Mouse (Mus musculus) forebrain, embryonic 13.5 days (tissue): ENCODE results near the gene Erbb2. TPM values are rescaled to one million over a fixed set of nuclear protein-coding genes. Genes with fewer than 3 reads are reported as not detected.

Source experiments
- ATAC-seq: fragments of 200-750 bp; cut with Nextera tagmentation; 2 replicates; pipeline ENCODE4 v1.8.0; 2017
- H3K27ac ChIP-seq: fragments of 300-500 bp; sonication (generic); 2 replicates; pipeline ENCODE4 v1.5.1; 2015; ENCODE audit warnings: inconsistent platforms, mild to moderate bottlenecking, moderate library complexity
- H3K27me3 ChIP-seq: fragments of 300-500 bp; sonication (generic); 2 replicates; pipeline ENCODE4 v1.6.1; 2015; ENCODE audit warnings: mild to moderate bottlenecking, inconsistent platforms
- H3K36me3 ChIP-seq: fragments of 300-500 bp; sonication (generic); 2 replicates; pipeline ENCODE4 v1.6.1; 2015; ENCODE audit warnings: mild to moderate bottlenecking, inconsistent platforms; ENCODE audit not compliant: poor library complexity, severe bottlenecking
- H3K4me1 ChIP-seq: fragments of 300-500 bp; sonication (generic); 2 replicates; pipeline ENCODE4 v1.6.1; 2015; ENCODE audit warnings: inconsistent platforms
- H3K4me2 ChIP-seq: fragments of 300-500 bp; sonication (generic); 2 replicates; pipeline ENCODE4 v1.6.1; 2015; ENCODE audit warnings: inconsistent platforms, mild to moderate bottlenecking, moderate library complexity
- H3K4me3 ChIP-seq: fragments of 300-500 bp; sonication (generic); 2 replicates; pipeline ENCODE4 v1.5.1; 2015; ENCODE audit warnings: mild to moderate bottlenecking, inconsistent platforms
- H3K9ac ChIP-seq: fragments of 300-500 bp; sonication (generic); 2 replicates; pipeline ENCODE4 v1.6.1; 2015; ENCODE audit warnings: mild to moderate bottlenecking, inconsistent platforms
- H3K9me3 ChIP-seq: fragments of 300-500 bp; sonication (generic); replicated peaks from 2 replicates; pipeline ENCODE4 v1.6.1; 2016; ENCODE audit warnings: inconsistent platforms
- WGBS: fragments of 180-500 bp; shearing (Covaris S2); methylation state at CpG from one replicate; pipeline ENCODE4 v1.1.7; 2015; 5-methylcytosine and 5-hydroxymethylcytosine counted together
- polyA plus RNA-seq: library from polyadenylated mRNA; unstranded; fragments of >200 nt; fragmentation: Nextera tagmentation; extraction: Ambion mirVana; gene quantifications from 2 replicates; pipeline ENCODE4 v1.2.1, GENCODE M21; 2015

The Erbb2 gene
- polyA plus RNA-seq, 1 experiment from 2014 or later, result 6.7 TPM

DNA sequence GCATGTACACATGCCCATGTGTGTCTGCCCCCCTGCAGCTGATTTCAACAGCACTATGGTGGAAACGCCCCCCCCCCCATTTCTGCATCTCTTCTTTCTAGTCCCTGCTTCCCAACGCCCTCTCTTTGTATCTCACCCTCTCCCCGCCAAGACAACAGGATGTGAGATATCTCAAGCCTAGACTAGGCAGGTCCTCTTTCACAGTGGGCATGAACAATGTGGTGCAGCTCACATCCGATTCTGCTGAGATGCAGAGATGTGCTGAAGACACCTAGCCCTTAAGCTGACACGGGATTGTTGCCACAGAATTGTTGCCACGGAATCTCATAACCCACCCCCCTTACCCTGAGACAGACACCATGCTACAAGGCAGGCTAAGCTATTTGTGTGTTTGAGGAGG, 52.2 kb downstream of the Erbb2 start:
- Histone ChIP-seq H3K36me3 (no peaks in the 10 kb centered on the region), H3K27ac (no peak overlapping the region), H3K4me1 (no peaks in the 10 kb centered on the region), H3K4me2 (no peak overlapping the region), H3K9ac (no peak overlapping the region), H3K4me3 (no peak overlapping the region), H3K27me3 (peaks cover 31% of the 10 kb centered on the region), H3K9me3 (no peaks in the 10 kb centered on the region)
- ATAC-seq, result no peak
- whole genome bisulfite sequencing, result 84% methylated on average over 6 of the region's 6 CpGs

DNA sequence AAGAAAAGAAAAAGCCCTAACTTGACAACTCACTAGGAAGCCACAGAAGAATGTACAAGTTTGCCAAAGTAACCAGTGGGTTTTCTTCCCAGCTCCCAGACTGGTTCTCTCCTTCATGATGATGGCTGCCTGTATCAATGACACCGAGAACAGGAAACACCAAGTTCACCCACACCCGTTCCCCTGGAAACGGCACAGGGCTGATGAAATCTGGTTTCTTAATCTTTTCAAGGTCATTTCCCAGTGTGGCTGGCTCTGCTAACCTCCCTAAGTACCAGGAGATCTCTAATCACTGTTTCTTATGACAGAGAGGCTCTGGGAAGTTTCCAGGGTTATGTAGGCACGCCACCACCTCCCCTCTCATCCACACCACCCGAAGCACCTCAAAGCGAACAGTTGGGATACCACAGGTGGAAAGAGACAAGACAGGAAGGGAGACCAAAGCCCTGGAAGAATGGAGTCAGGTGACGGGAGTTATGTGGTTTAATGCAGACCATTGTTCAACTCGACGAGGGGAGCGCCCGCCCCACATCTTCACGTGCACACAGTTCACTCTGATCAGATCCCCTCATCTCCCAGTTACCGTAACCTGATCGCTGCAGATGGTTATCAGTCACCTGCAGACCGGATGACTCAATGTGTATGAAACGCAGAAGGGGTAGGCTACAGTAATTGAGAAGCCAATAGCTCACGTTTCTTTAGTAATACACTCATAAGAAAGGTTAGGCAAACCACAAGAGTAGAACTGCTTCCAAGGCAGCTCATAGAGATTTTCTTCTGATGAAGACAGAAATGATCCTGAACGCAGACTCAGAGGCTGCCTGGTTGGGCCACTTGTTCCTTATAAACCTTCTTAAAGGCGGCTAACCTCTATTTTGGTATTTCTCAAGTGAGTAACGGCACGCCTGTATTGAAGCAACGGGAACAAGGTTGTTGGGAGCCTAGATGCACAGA, 57.8 kb downstream of the Erbb2 start:
- ATAC-seq, result no peak
- no peaks in the 10 kb centered on the region for H3K36me3 ChIP-seq
- no peak overlapping the region for H3K4me2 ChIP-seq
- peaks cover 4% of the 10 kb centered on the region; the same call in 1 of the 2 replicates for H3K4me1 ChIP-seq
- H3K27me3 ChIP-seq, result 0 out of 2 replicates have a peak, but pooled peaks cover 3% of the 10 kb centered on the region
- no peak overlapping the region for H3K4me3 ChIP-seq
- no peak overlapping the region for H3K9ac ChIP-seq
- no peaks in the 10 kb centered on the region for H3K9me3 ChIP-seq
- H3K27ac ChIP-seq, result no peak overlapping the region
- WGBS, result 86% methylated on average over 22 of the region's 22 CpGs

DNA sequence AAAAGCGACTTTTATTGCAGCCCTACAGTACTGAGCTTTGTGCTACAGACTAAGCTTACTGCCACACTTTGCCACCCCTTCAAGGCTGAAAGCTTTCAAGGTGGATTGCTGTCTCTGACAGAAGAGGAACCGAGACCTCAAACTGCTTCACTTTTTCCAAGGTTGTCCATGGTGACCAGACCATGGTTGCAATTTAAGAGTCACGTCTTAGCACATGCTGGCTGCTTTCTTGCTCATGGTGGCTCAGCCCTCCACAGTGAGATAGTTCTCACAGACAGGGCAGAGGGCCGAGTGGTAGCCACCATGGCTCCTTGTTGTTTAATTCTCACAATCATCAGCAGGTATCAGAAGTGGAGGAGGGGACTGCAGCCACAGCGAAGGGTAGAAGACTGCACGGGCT, 58.5 kb downstream of the Erbb2 start:
- Histone ChIP-seq H3K36me3 (no peaks in the 10 kb centered on the region), H3K27ac (no peak overlapping the region), H3K9ac (no peak overlapping the region)

DNA sequence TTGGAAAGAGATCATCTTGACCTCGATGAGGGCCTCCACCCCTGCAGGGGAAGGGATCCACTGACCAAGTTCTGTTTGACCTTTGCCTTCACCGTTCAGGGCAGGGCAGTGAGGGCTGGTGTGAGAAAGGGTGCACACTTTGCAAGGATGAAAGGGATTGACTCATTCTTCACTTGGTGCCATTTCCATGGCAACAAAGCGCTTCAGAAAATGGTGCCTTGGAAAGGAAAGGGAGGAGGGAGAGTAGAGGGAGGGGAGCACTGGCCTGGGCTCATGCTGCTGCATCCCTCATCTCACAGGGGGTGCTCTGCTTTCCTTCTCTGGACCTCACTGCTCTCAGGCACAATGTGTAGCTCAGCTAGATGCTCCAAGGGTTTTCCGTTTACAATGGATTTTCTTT, 60.4 kb downstream of the Erbb2 start:
- no peak overlapping the region for H3K4me3 ChIP-seq
- peaks cover 4% of the 10 kb centered on the region; the same call in 1 of the 2 replicates for H3K4me1 ChIP-seq
- 0 out of 2 replicates have a peak, but pooled peaks cover 2% of the 10 kb centered on the region for H3K27me3 ChIP-seq
- ATAC-seq, result no peak
- H3K9me3 ChIP-seq, result no peaks in the 10 kb centered on the region
- no peak overlapping the region for H3K27ac ChIP-seq
- H3K9ac ChIP-seq, result no peak overlapping the region
- WGBS, result 39% methylated on average over 4 of the region's 4 CpGs
- H3K4me2 ChIP-seq, result no peak overlapping the region
- no peaks in the 10 kb centered on the region for H3K36me3 ChIP-seq

More for the DNA sequence above, 58.5 kb downstream of the Erbb2 start:
- Histone ChIP-seq H3K4me1 (peaks cover 4% of the 10 kb centered on the region; the same call in 1 of the 2 replicates), H3K27me3 (0 out of 2 replicates have a peak, but pooled peaks cover 3% of the 10 kb centered on the region), H3K9me3 (no peaks in the 10 kb centered on the region), H3K4me2 (no peak overlapping the region), H3K4me3 (no peak overlapping the region)
- 80% methylated on average over 6 of the region's 6 CpGs for WGBS
- no peak for ATAC-seq

DNA sequence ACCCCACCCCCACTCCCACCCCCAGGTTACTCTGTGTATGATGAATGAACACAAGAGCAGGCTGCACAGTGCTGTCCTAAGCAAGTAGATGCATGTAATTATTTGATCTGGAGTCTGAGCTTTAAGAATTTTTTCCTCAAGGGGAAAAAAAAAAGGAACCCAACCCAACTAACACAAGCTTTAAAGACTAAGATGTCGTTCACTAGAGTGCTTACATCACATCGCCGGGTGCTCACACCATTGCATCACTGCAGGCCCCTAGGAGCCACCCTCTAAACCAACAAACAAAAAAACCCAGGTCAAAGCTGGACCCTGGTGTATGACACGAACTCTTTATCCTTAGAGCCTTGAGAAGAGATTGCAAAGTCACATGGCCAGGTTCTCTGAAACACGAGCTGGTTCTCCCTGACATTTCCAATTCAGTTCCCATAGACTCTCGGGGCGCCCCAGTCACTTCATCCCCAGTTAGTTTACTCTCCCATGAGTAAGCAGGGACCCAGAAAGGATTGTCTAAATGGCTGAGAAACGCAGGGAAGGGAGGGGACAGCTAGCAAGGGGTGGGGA, 61.7 kb downstream of the Erbb2 start:
- 57% methylated on average over 8 of the region's 8 CpGs for WGBS
- peaks cover 4% of the 10 kb centered on the region; the same call in 1 of the 2 replicates for H3K4me1 ChIP-seq

DNA sequence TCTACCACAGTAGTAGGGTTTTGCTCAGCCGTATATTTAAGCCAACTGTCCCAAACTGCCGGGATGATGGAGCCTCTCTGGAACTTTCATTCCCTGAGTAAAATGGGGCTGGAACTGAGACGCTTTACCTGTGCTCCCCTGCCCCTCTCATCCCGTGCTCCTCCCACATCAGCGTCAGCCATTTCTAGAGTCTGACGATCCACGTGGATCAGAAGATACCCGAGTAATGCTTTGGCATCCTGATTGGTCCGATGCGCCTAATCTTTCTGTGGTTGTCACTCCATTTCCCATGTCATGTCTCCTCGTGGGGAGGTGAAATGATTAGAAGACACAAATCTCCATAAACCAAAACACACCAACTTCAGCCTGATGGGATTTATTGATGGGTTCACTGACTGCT, 62.7 kb downstream of the Erbb2 start:
- Histone ChIP-seq H3K36me3 (no peaks in the 10 kb centered on the region), H3K9ac (no peak overlapping the region), H3K4me2 (no peak overlapping the region), H3K4me3 (no peak overlapping the region), H3K4me1 (peaks cover 4% of the 10 kb centered on the region; the same call in 1 of the 2 replicates), H3K27ac (no peak overlapping the region), H3K27me3 (no peaks in the 10 kb centered on the region), H3K9me3 (no peaks in the 10 kb centered on the region)
- WGBS, result 89% methylated on average over 11 of the region's 11 CpGs
- no peak for ATAC-seq

More for the DNA sequence above, 61.7 kb downstream of the Erbb2 start:
- Histone ChIP-seq H3K9me3 (no peaks in the 10 kb centered on the region), H3K27ac (no peak overlapping the region), H3K4me2 (no peak overlapping the region), H3K27me3 (no peaks in the 10 kb centered on the region), H3K4me3 (no peak overlapping the region), H3K36me3 (no peaks in the 10 kb centered on the region), H3K9ac (no peak overlapping the region)
- no peak for ATAC-seq

DNA sequence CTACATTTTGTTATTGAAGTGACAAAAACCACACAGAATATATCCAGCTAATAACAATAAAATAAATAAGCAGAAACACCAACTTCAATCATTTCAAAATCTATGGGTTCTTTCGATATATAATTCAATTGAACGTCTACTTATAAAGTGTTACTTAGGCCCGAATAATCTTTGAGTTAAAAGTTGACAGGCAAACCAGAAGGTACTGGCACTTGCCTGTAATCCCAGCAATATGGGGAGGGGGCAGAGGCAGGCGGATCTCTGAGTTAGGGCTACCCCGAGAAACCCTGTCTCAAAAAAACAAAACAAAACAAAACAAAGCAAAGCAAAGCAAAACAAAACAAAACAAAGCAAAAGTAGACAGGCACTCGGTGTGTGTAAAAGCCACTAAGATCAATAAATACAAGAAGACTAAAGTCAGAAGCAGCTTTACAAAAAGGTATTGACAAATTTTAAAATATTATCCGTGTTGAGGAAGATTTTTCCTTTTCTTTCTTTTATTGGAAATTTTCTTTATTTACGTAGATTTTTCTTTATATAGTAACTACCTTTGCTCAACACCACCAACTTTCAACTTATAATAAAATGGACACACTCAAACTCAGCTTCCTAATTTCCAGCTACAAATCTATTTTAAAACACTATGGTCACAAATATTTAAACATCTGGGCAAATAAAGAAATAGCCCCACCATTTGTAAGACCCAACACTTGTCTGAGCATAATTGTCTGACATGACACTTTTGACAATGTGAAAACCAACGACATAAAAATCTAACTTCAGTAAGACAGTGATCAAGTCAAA, 63.6 kb downstream of the Erbb2 start:
- H3K4me1 ChIP-seq, result peaks cover 4% of the 10 kb centered on the region; the same call in 1 of the 2 replicates
- no peak overlapping the region for H3K4me3 ChIP-seq
- H3K27ac ChIP-seq, result no peak overlapping the region
- H3K9ac ChIP-seq, result no peak overlapping the region
- no peak overlapping the region for H3K4me2 ChIP-seq
- H3K9me3 ChIP-seq, result no peaks in the 10 kb centered on the region
- no peak for ATAC-seq
- H3K36me3 ChIP-seq, result no peaks in the 10 kb centered on the region
- WGBS, result 88% methylated on average over 9 of the region's 9 CpGs
- H3K27me3 ChIP-seq, result no peaks in the 10 kb centered on the region

DNA sequence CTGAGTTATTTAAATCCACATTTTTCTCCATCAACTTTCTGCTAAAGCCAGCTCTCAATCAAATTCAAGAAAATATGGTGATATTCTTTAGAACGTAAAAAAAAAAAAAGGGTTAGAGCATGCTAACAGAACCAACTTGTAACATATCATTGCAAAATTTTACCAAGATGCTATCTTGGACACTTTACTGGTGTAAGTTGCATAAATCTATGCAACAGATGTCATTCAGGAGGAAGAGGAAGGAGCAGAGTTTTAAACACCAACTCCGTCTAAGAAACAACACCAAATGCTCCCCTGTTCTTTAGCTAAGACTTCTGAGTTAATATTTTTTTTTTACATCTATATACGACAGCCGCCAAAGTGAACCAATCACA, 64.2 kb downstream of the Erbb2 start:
- H3K36me3 ChIP-seq, result no peaks in the 10 kb centered on the region
- H3K27me3 ChIP-seq, result no peaks in the 10 kb centered on the region
- no peak overlapping the region for H3K4me3 ChIP-seq
- 93% methylated on average over 4 of the region's 4 CpGs for WGBS
- no peaks in the 10 kb centered on the region for H3K9me3 ChIP-seq
- no peak for ATAC-seq
- H3K27ac ChIP-seq, result no peak overlapping the region
- peaks cover 4% of the 10 kb centered on the region; the same call in 1 of the 2 replicates for H3K4me1 ChIP-seq
- no peak overlapping the region for H3K9ac ChIP-seq
- no peak overlapping the region for H3K4me2 ChIP-seq

DNA sequence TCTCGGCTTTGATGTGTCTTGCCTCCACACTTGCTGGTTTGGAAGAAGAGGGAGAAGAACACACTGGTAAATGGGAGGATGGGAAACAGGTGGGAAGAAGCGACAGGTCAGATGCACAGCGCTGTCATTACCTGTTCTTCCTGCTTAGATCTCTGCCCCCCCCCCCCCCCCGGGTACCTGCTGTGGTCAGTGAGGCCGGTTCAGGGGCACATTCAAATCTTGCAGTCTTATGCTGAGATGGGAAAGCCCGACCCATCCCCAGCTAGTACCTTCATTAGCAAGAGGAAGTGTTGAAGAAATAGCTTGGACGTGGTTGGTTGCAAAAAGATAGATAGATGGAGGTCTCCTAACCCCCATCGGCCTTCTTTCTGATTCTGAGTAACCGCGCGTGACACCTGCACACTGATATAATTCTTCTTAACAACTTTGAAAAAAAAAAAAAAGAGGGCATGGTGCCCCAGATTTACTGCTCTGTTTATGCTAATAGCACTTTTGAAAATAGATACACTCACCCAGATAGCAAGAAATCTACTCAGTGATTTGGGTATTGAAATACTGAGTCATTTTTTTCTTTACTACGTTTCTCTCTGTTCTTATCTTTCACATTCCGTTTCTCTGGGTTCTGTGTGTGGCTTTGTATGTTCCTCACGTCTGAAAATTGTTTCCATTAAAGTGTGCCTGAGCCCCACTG, 64.9 kb downstream of the Erbb2 start:
- Histone ChIP-seq H3K27me3 (no peaks in the 10 kb centered on the region), H3K36me3 (no peaks in the 10 kb centered on the region), H3K27ac (no peak overlapping the region), H3K4me3 (no peak overlapping the region), H3K4me1 (peaks cover 4% of the 10 kb centered on the region; the same call in 1 of the 2 replicates), H3K9me3 (no peaks in the 10 kb centered on the region), H3K9ac (no peak overlapping the region), H3K4me2 (no peak overlapping the region)
- no peak for ATAC-seq
- 78% methylated on average over 14 of the region's 14 CpGs for WGBS

DNA sequence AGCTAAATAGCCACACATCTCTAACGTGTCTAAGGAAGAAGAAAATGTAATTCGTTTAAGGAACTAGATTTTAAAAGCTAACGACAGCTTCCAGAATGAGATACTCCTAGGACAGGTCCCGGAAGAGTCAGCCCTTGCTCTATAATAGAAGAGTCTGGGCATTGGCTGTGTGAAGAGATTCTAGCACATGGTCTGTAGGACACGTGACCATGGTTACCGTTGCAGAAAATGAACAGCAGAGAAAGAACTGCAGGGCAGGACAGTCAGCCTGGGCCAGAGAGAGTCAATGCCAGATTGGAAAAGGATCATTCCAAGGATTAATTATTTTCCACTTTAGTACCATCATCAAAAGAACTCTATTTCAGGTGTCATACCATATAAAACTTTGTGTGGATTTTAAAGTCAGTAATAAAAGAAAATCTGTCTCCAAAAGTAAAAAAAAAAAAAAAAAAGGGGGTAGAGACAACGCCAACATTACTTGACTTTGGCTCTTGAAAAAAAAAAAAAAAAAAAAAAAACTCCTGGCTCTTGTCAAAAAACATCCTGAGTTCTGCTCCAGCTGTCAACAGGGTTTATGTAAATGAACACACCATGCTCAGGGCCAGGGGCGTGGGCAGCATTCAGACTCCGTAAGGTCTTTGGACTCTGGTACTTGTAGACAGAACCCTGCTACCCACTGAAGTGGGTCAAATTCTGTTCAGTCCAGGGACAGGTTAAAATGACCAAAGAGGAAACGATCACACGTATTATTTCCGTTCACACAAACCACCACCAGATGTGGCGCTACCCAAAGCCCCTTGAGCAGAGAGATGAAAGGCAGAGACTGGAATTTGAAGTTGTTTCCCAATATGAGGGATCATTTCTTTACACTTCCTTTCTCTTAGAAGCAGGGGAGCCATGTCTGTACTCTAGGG, 67.0 kb downstream of the Erbb2 start:
- Histone ChIP-seq H3K9me3 (no peaks in the 10 kb centered on the region), H3K4me3 (no peak overlapping the region), H3K27me3 (no peaks in the 10 kb centered on the region), H3K9ac (no peak overlapping the region), H3K36me3 (no peaks in the 10 kb centered on the region), H3K4me2 (no peak overlapping the region), H3K4me1 (no peaks in the 10 kb centered on the region), H3K27ac (no peak overlapping the region)
- WGBS, result 85% methylated on average over 13 of the region's 13 CpGs
- no peak for ATAC-seq
